Mouse (Mus musculus): ENCODE results near the gene Cacna2d3. TPM values are rescaled to one million over a fixed set of nuclear protein-coding genes. Genes with fewer than 3 reads are reported as not detected.

Gene Cacna2d3
- total and polyA plus RNA-seq, 2 experiments from 2014 or later, result 0.19 TPM; not detected in 1

GRCm38 (mm10) chr14:28907659-28908058 is 814.0 kb downstream of the Cacna2d3 start:
- H3K27me3 ChIP-seq (ENCODE audit: control insufficient read depth, insufficient read depth, low read length), result no peaks in the 10 kb centered on the region
- H3K4me1 ChIP-seq (ENCODE audit: control insufficient read depth, insufficient read depth), result no peaks in the 10 kb centered on the region
- ATAC-seq (ENCODE audit: insufficient read depth, low read depth) (no peak), DNase-seq (ENCODE audit: low spot score) (no peak)
- TF ChIP-seq CTCF (IDR thresholded peaks at IDR 0.05; ENCODE audit: low read depth) (no peak), EP300 (IDR thresholded peaks at IDR 0.05; ENCODE audit: low read depth) (no peak)
- no peaks in the 10 kb centered on the region for H3K9me3 ChIP-seq (replicated peaks; ENCODE audit: control insufficient read depth, low read length)
- H3K36me3 ChIP-seq (replicated peaks; ENCODE audit: control insufficient read depth, insufficient read depth, low read length), result no peaks in the 10 kb centered on the region
- 82% methylated on average over 6 of the region's 6 CpGs for WGBS
- no peak overlapping the region for H3K4me3 ChIP-seq (ENCODE audit: low read depth, low read length)
- H3K9ac ChIP-seq (replicated peaks; ENCODE audit: low read depth, low read length), result no peak overlapping the region
- H3K27ac ChIP-seq (ENCODE audit: low read depth), result no peak overlapping the region
- no peak overlapping the region for H3K4me2 ChIP-seq (ENCODE audit: low read depth, low read length)

DNA sequence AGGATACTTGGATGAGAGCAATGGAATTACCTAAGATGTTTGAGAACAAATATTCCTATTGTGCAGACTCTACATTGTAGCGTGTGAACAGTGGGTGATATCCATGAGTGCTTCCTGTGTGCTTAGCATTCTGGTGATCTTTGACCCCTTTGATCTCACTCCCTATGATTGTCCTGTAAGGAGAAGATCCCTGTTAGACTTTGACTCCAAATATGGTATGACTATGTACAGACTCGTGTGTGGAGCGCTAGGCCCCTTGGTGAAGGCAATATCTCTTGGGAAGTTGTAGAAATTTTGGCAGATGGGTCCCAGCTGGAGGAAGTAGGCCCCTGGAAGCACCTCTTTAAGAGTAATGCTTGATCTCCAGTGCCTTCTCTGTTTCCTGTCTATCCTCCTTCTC is 829.1 kb downstream of the Cacna2d3 start:
- no peak overlapping the region for H3K9ac ChIP-seq (replicated peaks; ENCODE audit: low read depth, low read length)

DNA sequence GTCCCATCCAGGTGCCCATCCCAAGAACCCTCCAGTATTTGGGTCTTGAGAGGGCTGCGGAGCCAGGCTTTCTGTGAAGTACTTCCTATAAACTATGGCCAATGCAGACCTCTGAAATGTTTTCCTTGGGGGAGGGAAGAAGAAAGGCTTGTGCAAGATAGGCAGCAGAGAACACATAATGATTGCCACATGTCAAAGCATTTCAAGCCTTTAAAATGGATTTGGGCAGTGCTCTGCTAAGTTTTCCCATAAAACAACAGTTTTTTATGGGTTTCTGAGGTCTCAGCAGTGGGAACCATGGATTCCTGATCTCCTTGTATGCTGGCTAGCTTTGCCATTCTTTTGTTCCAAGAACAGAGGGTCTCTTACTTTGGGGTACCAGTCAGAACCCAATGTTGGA is 834.3 kb downstream of the Cacna2d3 start:
- no peak overlapping the region for H3K27ac ChIP-seq (ENCODE audit: low read depth)
- H3K4me2 ChIP-seq (ENCODE audit: low read depth, low read length), result no peak overlapping the region
- no peaks in the 10 kb centered on the region for H3K36me3 ChIP-seq (replicated peaks; ENCODE audit: control insufficient read depth, insufficient read depth, low read length)
- TF ChIP-seq EP300 (IDR thresholded peaks at IDR 0.05; ENCODE audit: low read depth) (no peak), CTCF (IDR thresholded peaks at IDR 0.05; ENCODE audit: low read depth) (no peak)
- H3K27me3 ChIP-seq (ENCODE audit: control insufficient read depth, insufficient read depth, low read length), result no peaks in the 10 kb centered on the region
- DNase-seq (ENCODE audit: low spot score), result no peak
- no peaks in the 10 kb centered on the region for H3K4me1 ChIP-seq (ENCODE audit: control insufficient read depth, insufficient read depth)
- no peak for ATAC-seq (ENCODE audit: insufficient read depth, low read depth)
- H3K9ac ChIP-seq (replicated peaks; ENCODE audit: low read depth, low read length), result no peak overlapping the region
- no peaks in the 10 kb centered on the region for H3K9me3 ChIP-seq (replicated peaks; ENCODE audit: control insufficient read depth, low read length)
- H3K4me3 ChIP-seq (ENCODE audit: low read depth, low read length), result no peak overlapping the region
- WGBS, result 93% methylated on average over 1 of the region's 1 CpGs

More for the DNA sequence above, 829.1 kb downstream of the Cacna2d3 start:
- H3K27ac ChIP-seq (ENCODE audit: low read depth), result no peak overlapping the region
- ATAC-seq (ENCODE audit: insufficient read depth, low read depth), result no peak
- no peak overlapping the region for H3K4me2 ChIP-seq (ENCODE audit: low read depth, low read length)
- DNase-seq (ENCODE audit: low spot score), result no peak
- WGBS, result 57% methylated on average over 3 of the region's 3 CpGs
- no peaks in the 10 kb centered on the region for H3K36me3 ChIP-seq (replicated peaks; ENCODE audit: control insufficient read depth, insufficient read depth, low read length)
- H3K27me3 ChIP-seq (ENCODE audit: control insufficient read depth, insufficient read depth, low read length), result no peaks in the 10 kb centered on the region
- no peak overlapping the region for H3K4me3 ChIP-seq (ENCODE audit: low read depth, low read length)
- TF ChIP-seq EP300 (IDR thresholded peaks at IDR 0.05; ENCODE audit: low read depth) (no peak), CTCF (IDR thresholded peaks at IDR 0.05; ENCODE audit: low read depth) (no peak)
- no peaks in the 10 kb centered on the region for H3K9me3 ChIP-seq (replicated peaks; ENCODE audit: control insufficient read depth, low read length)
- H3K4me1 ChIP-seq (ENCODE audit: control insufficient read depth, insufficient read depth), result no peaks in the 10 kb centered on the region

DNA sequence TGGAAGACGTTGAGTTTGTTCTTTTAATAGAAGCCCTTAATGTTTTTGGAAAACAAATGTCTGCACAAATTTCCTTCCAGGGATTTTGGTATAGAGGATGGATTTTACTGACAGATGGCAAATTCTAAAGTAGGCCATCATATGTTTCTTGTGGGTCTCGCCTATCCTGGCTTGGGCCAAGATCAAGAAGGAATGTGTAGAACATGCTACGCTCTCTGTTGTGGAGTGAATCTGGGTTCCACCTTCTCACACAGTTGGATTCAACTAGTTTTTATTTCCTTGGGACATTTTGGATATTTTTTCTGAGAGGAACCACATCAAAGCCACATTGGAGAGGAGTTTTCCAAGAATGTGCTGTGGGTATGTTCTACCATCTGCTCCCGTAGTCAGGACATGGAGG is 835.0 kb downstream of the Cacna2d3 start:
- TF ChIP-seq CTCF (IDR thresholded peaks at IDR 0.05; ENCODE audit: low read depth) (no peak), EP300 (IDR thresholded peaks at IDR 0.05; ENCODE audit: low read depth) (no peak)
- Histone ChIP-seq H3K4me1 (ENCODE audit: control insufficient read depth, insufficient read depth) (no peaks in the 10 kb centered on the region), H3K9ac (replicated peaks; ENCODE audit: low read depth, low read length) (no peak overlapping the region), H3K9me3 (replicated peaks; ENCODE audit: control insufficient read depth, low read length) (no peaks in the 10 kb centered on the region), H3K27ac (ENCODE audit: low read depth) (no peak overlapping the region), H3K4me2 (ENCODE audit: low read depth, low read length) (no peak overlapping the region), H3K27me3 (ENCODE audit: control insufficient read depth, insufficient read depth, low read length) (no peaks in the 10 kb centered on the region), H3K36me3 (replicated peaks; ENCODE audit: control insufficient read depth, insufficient read depth, low read length) (no peaks in the 10 kb centered on the region), H3K4me3 (ENCODE audit: low read depth, low read length) (no peak overlapping the region)
- DNase-seq (ENCODE audit: low spot score), result no peak
- WGBS, result 81% methylated on average over 4 of the region's 4 CpGs
- ATAC-seq (ENCODE audit: insufficient read depth, low read depth), result no peak

- 72% methylated on average over 6 of the region's 6 CpGs for WGBS
Observed at GRCm38 (mm10) chr14:28870983-28871382, 850.7 kb downstream of the Cacna2d3 start.

GRCm38 (mm10) chr14:28870382-28870781 is 851.3 kb downstream of the Cacna2d3 start:
- H3K9ac ChIP-seq (replicated peaks; ENCODE audit: low read depth, low read length), result no peak overlapping the region
- H3K36me3 ChIP-seq (replicated peaks; ENCODE audit: control insufficient read depth, insufficient read depth, low read length), result no peaks in the 10 kb centered on the region
- no peak overlapping the region for H3K4me3 ChIP-seq (ENCODE audit: low read depth, low read length)
- no peaks in the 10 kb centered on the region for H3K27me3 ChIP-seq (ENCODE audit: control insufficient read depth, insufficient read depth, low read length)
- ATAC-seq (ENCODE audit: insufficient read depth, low read depth) (no peak), DNase-seq (ENCODE audit: low spot score) (no peak)
- no peak overlapping the region for H3K27ac ChIP-seq (ENCODE audit: low read depth)
- WGBS, result 86% methylated on average over 5 of the region's 5 CpGs
- no peak overlapping the region for H3K4me2 ChIP-seq (ENCODE audit: low read depth, low read length)
- TF ChIP-seq EP300 (IDR thresholded peaks at IDR 0.05; ENCODE audit: low read depth) (no peak), CTCF (IDR thresholded peaks at IDR 0.05; ENCODE audit: low read depth) (no peak)
- no peaks in the 10 kb centered on the region for H3K4me1 ChIP-seq (ENCODE audit: control insufficient read depth, insufficient read depth)
- no peaks in the 10 kb centered on the region for H3K9me3 ChIP-seq (replicated peaks; ENCODE audit: control insufficient read depth, low read length)

More at GRCm38 (mm10) chr14:28870983-28871382, 850.7 kb downstream of the Cacna2d3 start:
- Histone ChIP-seq H3K36me3 (replicated peaks; ENCODE audit: control insufficient read depth, insufficient read depth, low read length) (no peaks in the 10 kb centered on the region), H3K9ac (replicated peaks; ENCODE audit: low read depth, low read length) (no peak overlapping the region), H3K4me3 (ENCODE audit: low read depth, low read length) (no peak overlapping the region), H3K27ac (ENCODE audit: low read depth) (no peak overlapping the region), H3K4me1 (ENCODE audit: control insufficient read depth, insufficient read depth) (no peaks in the 10 kb centered on the region), H3K4me2 (ENCODE audit: low read depth, low read length) (no peak overlapping the region), H3K9me3 (replicated peaks; ENCODE audit: control insufficient read depth, low read length) (no peaks in the 10 kb centered on the region), H3K27me3 (ENCODE audit: control insufficient read depth, insufficient read depth, low read length) (no peaks in the 10 kb centered on the region)
- TF ChIP-seq EP300 (IDR thresholded peaks at IDR 0.05; ENCODE audit: low read depth) (no peak), CTCF (IDR thresholded peaks at IDR 0.05; ENCODE audit: low read depth) (no peak)
- no peak for DNase-seq (ENCODE audit: low spot score)
- ATAC-seq (ENCODE audit: insufficient read depth, low read depth), result no peak

Measured in heart, postnatal 0 days (tissue).